Mouse (Mus musculus) MEL (cell line): ENCODE measurements around the gene Cachd1.

Experiments
- CHD2 ChIP-seq: IDR thresholded peaks from 2 replicates; pipeline ENCODE4 v1.6.1; 2011; ENCODE audit warnings: low read length, improper control_type of control experiment
- E2F4 ChIP-seq: IDR thresholded peaks from 2 replicates; pipeline ENCODE4 v1.6.1; 2011; ENCODE audit warnings: low read depth, low read length, improper control_type of control experiment, borderline replicate concordance
- POLR2A ChIP-seq, 2 experiments: IDR thresholded peaks; 2 replicates each; pipeline ENCODE4 v1.6.1; 2011 to 2012; ENCODE audit warnings: low read length in 2 of 2, mild to moderate bottlenecking in 2 of 2, control low read depth in 1 of 2, improper control_type of control experiment in 1 of 2, low read depth in 1 of 2, moderate library complexity in 1 of 2; ENCODE audit not compliant: control insufficient read depth in 1 of 2, insufficient read depth in 1 of 2, poor library complexity in 1 of 2

DNA sequence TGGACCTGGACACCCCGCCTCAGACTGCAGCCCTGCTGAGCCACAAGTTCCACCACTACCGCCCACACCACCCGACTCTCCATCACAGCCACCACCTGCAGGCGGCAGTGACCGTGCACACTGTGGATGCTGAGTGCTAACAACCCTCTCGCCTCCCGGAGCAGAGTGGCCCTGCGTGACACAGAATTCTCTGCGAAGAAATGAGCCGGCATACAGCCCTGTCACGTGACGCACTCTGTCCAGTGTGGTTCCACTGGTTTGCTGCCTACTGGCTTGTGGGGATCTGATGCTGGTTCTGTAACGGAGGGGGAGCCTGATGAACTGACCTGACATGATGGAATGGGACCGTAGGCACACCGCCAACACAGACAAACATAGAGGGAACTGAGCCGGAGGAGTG, 226.5 kb downstream of the Cachd1 start:
- TF ChIP-seq POLR2A (IDR thresholded peaks at IDR 0.05; ENCODE audit: control insufficient read depth in 1 of 2, insufficient read depth in 1 of 2, low read depth in 1 of 2, low read length in 2 of 2, poor library complexity in 1 of 2) (no peak), E2F4 (no peak), CHD2 (no peak)
